Mouse (Mus musculus) intestine, embryonic 14.5 days (tissue): Measurements from ENCODE around the gene Nat10. TPM values are rescaled to one million over a fixed set of nuclear protein-coding genes. Genes with fewer than 3 reads are reported as not detected.

Experiments used
- ATAC-seq: fragments of 200-750 bp; cut with Nextera tagmentation; replicated peaks from 2 replicates; pipeline ENCODE4 v1.8.0; 2017; ENCODE audit warnings: low read depth, moderate number of reproducible peaks, moderate TSS enrichment, moderate library complexity; ENCODE audit not compliant: low FRiP score, low TSS enrichment
- DNase-seq: peaks from one replicate; pipeline ENCODE4 v3.0.0-alpha.2; 2018; ENCODE audit warnings: low spot score
- H3K27ac ChIP-seq: fragments of 300-500 bp; sonication (generic); 2 replicates; pipeline ENCODE4 v1.5.1; 2014; ENCODE audit warnings: low read depth, mild to moderate bottlenecking, control low read depth
- H3K27me3 ChIP-seq: fragments of 300-500 bp; sonication (generic); replicated peaks from 2 replicates; pipeline ENCODE4 v1.6.1; 2014; ENCODE audit warnings: low read length, control low read depth; ENCODE audit not compliant: control insufficient read depth, insufficient read depth
- H3K36me3 ChIP-seq: fragments of 300-500 bp; sonication (generic); 2 replicates; pipeline ENCODE4 v1.6.1; 2014; ENCODE audit warnings: low read length, control low read depth; ENCODE audit not compliant: control insufficient read depth, insufficient read depth
- H3K4me1 ChIP-seq: fragments of 300-500 bp; sonication (generic); replicated peaks from 2 replicates; pipeline ENCODE4 v1.6.1; 2014; ENCODE audit warnings: low read length, control low read depth, mixed read lengths; ENCODE audit not compliant: control insufficient read depth, insufficient read depth
- H3K4me2 ChIP-seq: fragments of 300-500 bp; sonication (generic); 2 replicates; pipeline ENCODE4 v1.6.1; 2014; ENCODE audit warnings: low read length
- H3K4me3 ChIP-seq: fragments of 300-500 bp; sonication (generic); 2 replicates; pipeline ENCODE4 v1.5.1; 2014; ENCODE audit warnings: low read depth, low read length, control low read depth, mixed read lengths
- H3K9ac ChIP-seq: fragments of 300-500 bp; sonication (generic); 2 replicates; pipeline ENCODE4 v1.6.1; 2014; ENCODE audit warnings: mild to moderate bottlenecking, low read length
- H3K9me3 ChIP-seq: fragments of 300-500 bp; sonication (generic); 2 replicates; pipeline ENCODE4 v1.6.1; 2016; ENCODE audit warnings: low read length, control low read depth; ENCODE audit not compliant: control insufficient read depth
- WGBS: fragments of 180-500 bp; shearing (Covaris S2); extraction: QIAGEN DNeasy Blood & Tissue Kit; methylation state at CpG from one replicate; pipeline ENCODE4 v1.1.7; 2014; 5-methylcytosine and 5-hydroxymethylcytosine counted together
- polyA plus RNA-seq: library from polyadenylated mRNA; unstranded; fragments of >200 nt; fragmentation: Nextera tagmentation; extraction: Ambion mirVana; gene quantifications from 2 replicates; pipeline ENCODE4 v1.2.1, GENCODE M21; 2014

Nat10 gene
- polyA plus RNA-seq, 1 experiment from 2014 or later = 39.3 TPM

GRCm38 (mm10) chr2:103673609-103674008 lies 87.5 kb downstream of the Nat10 start:
- Histone ChIP-seq H3K4me1 (peaks cover 5% of the 10 kb centered on the region; the same call in 1 of the 2 replicates), H3K36me3 (no peaks in the 10 kb centered on the region), H3K27ac (no peak overlapping the region), H3K9ac (no peak overlapping the region), H3K4me3 (no peak overlapping the region), H3K4me2 (no peak overlapping the region), H3K27me3 (no peaks in the 10 kb centered on the region), H3K9me3 (no peaks in the 10 kb centered on the region)
- DNase-seq (no peak), ATAC-seq (no peak)
- WGBS = 76% methylated on average over 4 of the region's 4 CpGs

- Histone ChIP-seq H3K27ac (no peak overlapping the region), H3K27me3 (no peaks in the 10 kb centered on the region), H3K4me3 (no peak overlapping the region), H3K4me1 (peaks cover 12% of the 10 kb centered on the region), H3K4me2 (no peak overlapping the region), H3K36me3 (no peaks in the 10 kb centered on the region), H3K9ac (no peak overlapping the region), H3K9me3 (no peaks in the 10 kb centered on the region)
- WGBS = 70% methylated on average over 7 of the region's 7 CpGs
- ATAC-seq = no peak
- no peak for DNase-seq
These were observed 88.4 kb downstream of the Nat10 start for GRCm38 (mm10) chr2:103672573-103673119.

Other genes starting within 250 kb of the Nat10 start
- gene Abtb2, start 195.0 kb downstream of the Nat10 start, polyA plus RNA-seq = 4.1 and 4.4 TPM in 2 replicates
- gene Caprin1, start 36.4 kb upstream of the Nat10 start, polyA plus RNA-seq = 344 and 378 TPM in 2 replicates
- gene Lmo2, start 196.7 kb upstream of the Nat10 start, polyA plus RNA-seq = 16.3 and 17.6 TPM in 2 replicates